Mouse (Mus musculus): Measurements from ENCODE around the gene Dnajc3.

- TF ChIP-seq GATA1 (IDR thresholded peaks at IDR 0.05; ENCODE audit: low read length) (no peak), TAL1 (IDR thresholded peaks at IDR 0.05; ENCODE audit: low read length) (no peak)
Observed at GRCm38 (mm10) chr14:118987523-118988496, 50.0 kb downstream of the Dnajc3 start.
